Mouse (Mus musculus): ENCODE results near the gene Atp13a5. TPM values are rescaled to one million over a fixed set of nuclear protein-coding genes. Genes with fewer than 3 reads are reported as not detected.

Atp13a5 gene
- total RNA-seq, 2 experiments from 2014 or later = 9.6 to 13.5 TPM

GRCm38 (mm10) chr16:29208841-29209240 is 169.7 kb downstream of the Atp13a5 start:
- no peak for DNase-seq (ENCODE audit: extremely low spot score in 1 of 2, low spot score in 1 of 2)

DNA sequence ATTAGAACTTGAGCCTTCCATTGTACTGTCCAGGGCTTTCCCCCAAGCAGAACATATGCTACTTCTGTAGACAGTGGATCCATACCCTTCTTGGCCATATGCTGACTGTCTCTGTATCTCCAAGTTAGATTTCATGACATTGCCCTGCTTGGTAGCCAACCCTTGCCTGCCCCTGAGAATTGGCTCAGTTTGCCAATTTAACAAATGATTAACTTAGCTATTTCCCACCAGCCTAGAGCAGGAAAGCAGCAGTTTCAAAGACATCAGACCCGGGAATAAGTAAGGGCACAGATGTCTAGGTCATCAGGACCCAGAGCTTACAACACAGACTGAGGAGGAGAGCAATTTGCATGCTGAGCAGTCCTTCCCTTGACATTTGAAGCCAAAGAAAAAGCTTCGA is 173.0 kb downstream of the Atp13a5 start:
- no peak for DNase-seq (ENCODE audit: extremely low spot score in 1 of 2, low spot score in 1 of 2)

- peak in 1 of 2 experiments; percentile 49 for DNase-seq (ENCODE audit: extremely low spot score in 1 of 2, low spot score in 1 of 2)
Measured at GRCm38 (mm10) chr16:29204875-29205274, 173.7 kb downstream of the Atp13a5 start.

DNA sequence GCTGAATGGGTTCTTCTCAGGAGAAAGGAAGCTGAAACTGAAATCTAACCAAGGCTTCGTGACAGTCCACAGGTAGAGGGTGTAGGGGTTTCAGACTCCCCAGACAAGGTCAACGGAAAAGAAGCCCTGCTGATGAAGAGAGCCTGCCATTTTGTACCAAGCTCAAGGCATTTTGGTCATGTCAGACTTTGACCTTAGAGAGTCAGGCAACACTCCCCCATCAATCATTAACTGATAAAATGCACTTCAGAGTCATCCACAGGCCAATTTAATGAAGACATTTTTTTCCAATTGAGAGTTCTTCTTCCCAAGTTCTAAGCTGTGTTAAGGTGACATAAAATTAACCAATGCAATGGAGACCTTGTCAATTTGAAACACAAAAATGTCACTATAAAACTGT is 177.4 kb downstream of the Atp13a5 start:
- DNase-seq (ENCODE audit: extremely low spot score in 1 of 2, low spot score in 1 of 2) = no peak

DNA sequence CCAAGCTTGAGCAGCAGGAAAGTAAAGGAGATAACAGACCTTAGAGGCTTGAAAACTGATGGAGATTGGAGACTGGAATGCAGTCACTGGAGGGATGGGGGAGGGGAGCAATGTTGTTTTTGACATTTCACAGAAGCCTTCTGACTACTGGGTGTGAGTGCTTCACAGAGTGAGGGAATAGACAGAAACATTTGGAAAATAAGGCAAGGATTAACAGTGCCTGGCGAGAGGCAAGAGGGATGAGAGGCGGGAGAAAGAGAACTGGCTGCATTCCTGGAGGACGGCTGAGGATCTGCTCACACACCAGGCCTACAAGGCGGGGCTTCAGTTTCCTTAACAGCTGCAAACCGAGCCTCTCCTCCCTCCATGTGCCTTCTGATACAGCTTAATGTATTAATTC is 180.1 kb downstream of the Atp13a5 start:
- DNase-seq (ENCODE audit: extremely low spot score in 1 of 2, low spot score in 1 of 2) = peak in 1 of 2 experiments; percentile 16

DNA sequence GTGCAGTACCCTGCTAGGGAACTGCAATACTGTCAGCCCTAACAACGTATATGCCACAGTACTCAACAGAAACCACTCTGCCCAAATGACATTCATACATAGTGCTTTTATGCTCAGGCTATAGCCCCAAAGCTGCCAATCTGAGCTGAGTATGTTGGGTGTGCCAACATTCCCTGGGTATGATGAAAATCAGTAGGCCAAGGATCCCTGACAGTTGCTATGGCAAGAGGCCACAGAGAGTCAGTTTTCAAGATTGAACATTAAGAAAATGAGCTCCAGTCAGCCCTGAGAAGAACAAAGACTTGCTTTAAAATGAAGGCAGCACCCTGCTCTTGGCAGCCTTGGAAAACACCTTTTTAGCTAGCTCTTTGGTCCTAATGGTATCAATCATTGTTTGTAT is 183.4 kb downstream of the Atp13a5 start:
- no peak for DNase-seq (ENCODE audit: extremely low spot score in 1 of 2, low spot score in 1 of 2)

GRCm38 (mm10) chr16:29193981-29194380 is 184.6 kb downstream of the Atp13a5 start:
- DNase-seq (ENCODE audit: extremely low spot score in 1 of 2, low spot score in 1 of 2) = no peak

DNA sequence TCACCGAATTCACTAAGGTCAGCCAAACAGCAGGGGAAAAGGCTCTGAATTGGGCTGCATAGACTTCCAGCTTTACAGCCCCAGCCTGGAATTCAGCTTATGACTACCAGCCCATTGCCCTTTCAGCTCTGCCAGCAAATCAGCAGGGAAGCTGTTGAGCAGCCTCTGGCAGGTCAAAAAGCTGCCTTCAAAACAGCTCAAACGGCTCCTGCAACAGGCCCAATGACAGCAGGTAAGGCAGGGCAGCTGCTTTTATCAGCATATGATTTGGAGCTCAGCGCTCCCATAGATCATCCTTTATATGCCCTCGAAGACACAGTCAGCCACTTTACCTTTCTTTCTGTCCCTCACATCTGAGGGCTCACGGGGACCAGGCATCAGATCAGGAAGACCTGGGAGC is 185.6 kb downstream of the Atp13a5 start:
- DNase-seq (ENCODE audit: extremely low spot score in 1 of 2, low spot score in 1 of 2) = no peak

Other genes with a start within 250 kb of the Atp13a5 start
- gene Hrasls, start 169.0 kb downstream of the Atp13a5 start, total RNA-seq (2021) = 10 to 100 TPM; 11.7 to 15.4 TPM
- gene Atp13a4, start 166.1 kb upstream of the Atp13a5 start, total RNA-seq (2021) = 10 to 100 TPM; 15.2 to 18.4 TPM
- gene Opa1, start 200.6 kb upstream of the Atp13a5 start, total RNA-seq (2021) = 100 to 1,000 TPM; 102 to 107 TPM